Mouse (Mus musculus): Measurements from ENCODE around the gene Ift46. TPM values are rescaled to one million over a fixed set of nuclear protein-coding genes. Genes with fewer than 3 reads are reported as not detected.
"Not testable (repeated sequence)": the region's sequence is repeated elsewhere in the genome, so short reads cannot be mapped to it uniquely, and the experiment has no call there.

Gene Ift46
- total and polyA plus RNA-seq, 3 experiments, result 22.7 to 28.3 (median 27.8) TPM

- not testable (repeated sequence) for H3K79me2 ChIP-seq (replicated peaks; ENCODE audit: control insufficient read depth, insufficient read depth, low read length); DNase-seq; H3K9ac ChIP-seq (ENCODE audit: low read depth, low read length); H3K27me3 ChIP-seq (ENCODE audit: control insufficient read depth, insufficient read depth, low read length)
- peak overlapping the region; percentile 98 for H3K27ac ChIP-seq
- H3K4me3 ChIP-seq, result peak overlapping the region; percentile 99
- peaks cover 17% of the 10 kb centered on the region for H3K36me3 ChIP-seq (ENCODE audit: control insufficient read depth, insufficient read depth, low read length)
- intact Hi-C loops (cut with DNase I), result loop anchor here (5.0 kb wide), 1 partner anchor 111 kb away; no protein-coding TSS in a partner anchor
- 31% methylated on average over 8 of the region's 9 CpGs for WGBS
- H3K4me1 ChIP-seq (ENCODE audit: control insufficient read depth, insufficient read depth, low read length), result peaks cover 11% of the 10 kb centered on the region
- TF ChIP-seq CTCF (IDR thresholded peaks at IDR 0.05), result peak; percentile 17; the same call in 1 of the 2 replicates
Observed at GRCm38 (mm10) chr9:44768029-44768394, 304 bp downstream of the Ift46 start.

GRCm38 (mm10) chr9:44771376-44771775 is 3.7 kb downstream of the Ift46 start:
- Histone ChIP-seq H3K4me1 (ENCODE audit: control insufficient read depth, insufficient read depth, low read length) (peaks cover 4% of the 10 kb centered on the region; the same call in 1 of the 2 replicates), H3K27me3 (ENCODE audit: control insufficient read depth, insufficient read depth, low read length) (no peaks in the 10 kb centered on the region), H3K27ac (no peak overlapping the region), H3K9ac (ENCODE audit: low read depth, low read length) (no peak overlapping the region), H3K79me2 (replicated peaks; ENCODE audit: control insufficient read depth, insufficient read depth, low read length) (peaks cover 2% of the 10 kb centered on the region), H3K36me3 (ENCODE audit: control insufficient read depth, insufficient read depth, low read length) (peaks cover 3% of the 10 kb centered on the region), H3K4me3 (no peak overlapping the region)
- DNase-seq, result no peak
- intact Hi-C loops (cut with DNase I), result loop anchor here (5.0 kb wide), 2 partner anchors 111 to 191 kb away; partner anchors contain the start of gene Kmt2a
- 90% methylated on average over 5 of the region's 5 CpGs for WGBS
- no peak for TF ChIP-seq POLR2A (IDR thresholded peaks at IDR 0.05; ENCODE audit: insufficient read depth, low read depth, low read length)
- no peak for TF ChIP-seq EP300 (IDR thresholded peaks at IDR 0.05; ENCODE audit: insufficient read depth, low read depth, low read length)
- TF ChIP-seq CTCF (IDR thresholded peaks at IDR 0.05), result 0 out of 2 replicates have a peak, but pooled peaks have one; percentile 15

GRCm38 (mm10) chr9:44772392-44772749 is 4.7 kb downstream of the Ift46 start:
- no peak for TF ChIP-seq EP300 (IDR thresholded peaks at IDR 0.05; ENCODE audit: insufficient read depth, low read depth, low read length)
- no peak for TF ChIP-seq POLR2A (IDR thresholded peaks at IDR 0.05; ENCODE audit: insufficient read depth, low read depth, low read length)
- peaks cover 3% of the 10 kb centered on the region for H3K36me3 ChIP-seq (ENCODE audit: control insufficient read depth, insufficient read depth, low read length)

GRCm38 (mm10) chr9:44772750-44773651 is 5.3 kb downstream of the Ift46 start:
- intact Hi-C loops (cut with DNase I), result loop anchor here (2.0 to 5.0 kb wide), 3 partner anchors 109 to 189 kb away; partner anchors contain the start of genes Atp5l and Kmt2a
- Histone ChIP-seq H3K9ac (ENCODE audit: low read depth, low read length) (peak overlapping the region; percentile 70), H3K36me3 (ENCODE audit: control insufficient read depth, insufficient read depth, low read length) (peaks cover 3% of the 10 kb centered on the region), H3K4me3 (peak overlapping the region; percentile 83), H3K27me3 (ENCODE audit: control insufficient read depth, insufficient read depth, low read length) (no peaks in the 10 kb centered on the region), H3K27ac (peak overlapping the region; percentile 89), H3K4me1 (ENCODE audit: control insufficient read depth, insufficient read depth, low read length) (peaks cover 4% of the 10 kb centered on the region; the same call in 1 of the 2 replicates), H3K79me2 (replicated peaks; ENCODE audit: control insufficient read depth, insufficient read depth, low read length) (no peaks in the 10 kb centered on the region; the same call in 1 of the 2 replicates)
- TF ChIP-seq EP300 (IDR thresholded peaks at IDR 0.05; ENCODE audit: insufficient read depth, low read depth, low read length), result peak; percentile 90
- peak; percentile 95 for TF ChIP-seq CTCF (IDR thresholded peaks at IDR 0.05)
- peak; percentile 72 for TF ChIP-seq POLR2A (IDR thresholded peaks at IDR 0.05; ENCODE audit: insufficient read depth, low read depth, low read length)
- WGBS, result under 1% methylated on average over 41 of the region's 41 CpGs
- peak; percentile 93 to 94 for DNase-seq

More at GRCm38 (mm10) chr9:44772392-44772749, 4.7 kb downstream of the Ift46 start:
- DNase-seq, result no peak
- Histone ChIP-seq H3K9ac (ENCODE audit: low read depth, low read length) (no peak overlapping the region), H3K4me3 (no peak overlapping the region), H3K79me2 (replicated peaks; ENCODE audit: control insufficient read depth, insufficient read depth, low read length) (no peaks in the 10 kb centered on the region; the same call in 1 of the 2 replicates), H3K4me1 (ENCODE audit: control insufficient read depth, insufficient read depth, low read length) (peaks cover 4% of the 10 kb centered on the region; the same call in 1 of the 2 replicates), H3K27me3 (ENCODE audit: control insufficient read depth, insufficient read depth, low read length) (no peaks in the 10 kb centered on the region), H3K27ac (no peak overlapping the region)
- intact Hi-C loops (cut with DNase I), result loop anchor here (2.0 to 5.0 kb wide), 3 partner anchors 110 to 190 kb away; partner anchors contain the start of genes Atp5l and Kmt2a
- 8% methylated on average over 5 of the region's 5 CpGs for WGBS

GRCm38 (mm10) chr9:44792842-44793241 is 25.1 kb downstream of the Ift46 start:
- intact Hi-C loops (cut with DNase I), result no loop called here
- Histone ChIP-seq H3K27me3 (ENCODE audit: control insufficient read depth, insufficient read depth, low read length) (no peaks in the 10 kb centered on the region), H3K4me1 (ENCODE audit: control insufficient read depth, insufficient read depth, low read length) (no peaks in the 10 kb centered on the region), H3K27ac (no peak overlapping the region), H3K79me2 (replicated peaks; ENCODE audit: control insufficient read depth, insufficient read depth, low read length) (no peaks in the 10 kb centered on the region), H3K36me3 (ENCODE audit: control insufficient read depth, insufficient read depth, low read length) (no peaks in the 10 kb centered on the region), H3K4me3 (no peak overlapping the region), H3K9ac (ENCODE audit: low read depth, low read length) (no peak overlapping the region)
- TF ChIP-seq EP300 (IDR thresholded peaks at IDR 0.05; ENCODE audit: insufficient read depth, low read depth, low read length) (no peak), POLR2A (IDR thresholded peaks at IDR 0.05; ENCODE audit: insufficient read depth, low read depth, low read length) (no peak), CTCF (IDR thresholded peaks at IDR 0.05) (no peak)
- DNase-seq, result no peak
- WGBS, result 78% methylated on average over 9 of the region's 9 CpGs

GRCm38 (mm10) chr9:44798298-44798697 is 30.6 kb downstream of the Ift46 start:
- H3K9ac ChIP-seq (ENCODE audit: low read depth, low read length), result no peak overlapping the region
- no peak for TF ChIP-seq EP300 (IDR thresholded peaks at IDR 0.05; ENCODE audit: insufficient read depth, low read depth, low read length)
- TF ChIP-seq CTCF (IDR thresholded peaks at IDR 0.05), result no peak
- TF ChIP-seq POLR2A (IDR thresholded peaks at IDR 0.05; ENCODE audit: insufficient read depth, low read depth, low read length), result no peak
- DNase-seq, result no peak
- no peaks in the 10 kb centered on the region for H3K79me2 ChIP-seq (replicated peaks; ENCODE audit: control insufficient read depth, insufficient read depth, low read length)
- no peaks in the 10 kb centered on the region for H3K27me3 ChIP-seq (ENCODE audit: control insufficient read depth, insufficient read depth, low read length)
- no peaks in the 10 kb centered on the region for H3K4me1 ChIP-seq (ENCODE audit: control insufficient read depth, insufficient read depth, low read length)
- intact Hi-C loops (cut with DNase I), result no loop called here
- 57% methylated on average over 7 of the region's 7 CpGs for whole genome bisulfite sequencing
- H3K36me3 ChIP-seq (ENCODE audit: control insufficient read depth, insufficient read depth, low read length), result no peaks in the 10 kb centered on the region
- H3K27ac ChIP-seq, result no peak overlapping the region
- H3K4me3 ChIP-seq, result no peak overlapping the region; the same call in 1 of the 2 replicates
